Mouse (Mus musculus) hindbrain, embryonic 11.5 days (tissue): ENCODE measurements at regions not wholly inside any gene's neighbourhood (a gene's known extent, or its start where the extent isn't known, plus 50 kb on each side); places are given as distances from the start of the nearest gene placed in this dataset.

Experiments used
- ATAC-seq: fragments of 200-750 bp; cut with Nextera tagmentation; 2 replicates; pipeline ENCODE4 v1.8.0; 2017; ENCODE audit warnings: mild to moderate bottlenecking, moderate TSS enrichment, moderate library complexity; ENCODE audit not compliant: low FRiP score
- DNase-seq: peaks from one replicate; pipeline ENCODE4 v3.0.0-alpha.2; 2015; ENCODE audit warnings: low spot score
- H3K27ac ChIP-seq: fragments of 300-500 bp; sonication (generic); 2 replicates; pipeline ENCODE4 v1.5.1; 2014; ENCODE audit warnings: mild to moderate bottlenecking, low read depth, low read length
- H3K27me3 ChIP-seq: fragments of 300-500 bp; sonication (generic); 2 replicates; pipeline ENCODE4 v1.6.1; 2014; ENCODE audit warnings: mild to moderate bottlenecking, low read length, moderate library complexity, mixed read lengths; ENCODE audit not compliant: control insufficient read depth, insufficient read depth
- H3K36me3 ChIP-seq: fragments of 300-500 bp; sonication (generic); 2 replicates; pipeline ENCODE4 v1.6.1; 2014; ENCODE audit warnings: mild to moderate bottlenecking, low read length, moderate library complexity, mixed read lengths; ENCODE audit not compliant: control insufficient read depth, insufficient read depth
- H3K4me1 ChIP-seq: fragments of 300-500 bp; sonication (generic); replicated peaks from 2 replicates; pipeline ENCODE4 v1.6.1; 2014; ENCODE audit warnings: low read length, mixed read lengths; ENCODE audit not compliant: control insufficient read depth, insufficient read depth
- H3K4me2 ChIP-seq: fragments of 300-500 bp; sonication (generic); replicated peaks from 2 replicates; pipeline ENCODE4 v1.6.1; 2014; ENCODE audit warnings: mild to moderate bottlenecking, low read depth, low read length
- H3K4me3 ChIP-seq: fragments of 300-500 bp; sonication (generic); 2 replicates; pipeline ENCODE4 v1.5.1; 2014; ENCODE audit warnings: low read depth, low read length
- H3K9ac ChIP-seq: fragments of 300-500 bp; sonication (generic); 2 replicates; pipeline ENCODE4 v1.6.1; 2014; ENCODE audit warnings: low read depth, low read length
- H3K9me3 ChIP-seq: fragments of 300-500 bp; sonication (generic); 2 replicates; pipeline ENCODE4 v1.6.1; 2016; ENCODE audit warnings: low read length; ENCODE audit not compliant: control insufficient read depth
- WGBS: fragments of 180-500 bp; shearing (Covaris S2); extraction: QIAGEN DNeasy Blood & Tissue Kit; methylation state at CpG from one replicate; pipeline ENCODE4 v1.1.7; 2014; 5-methylcytosine and 5-hydroxymethylcytosine counted together

GRCm38 (mm10) chr8:82702044-82702443 is 71.9 kb downstream of the Zfp330 start:
- Histone ChIP-seq H3K27ac (no peak overlapping the region), H3K9ac (no peak overlapping the region), H3K27me3 (no peaks in the 10 kb centered on the region), H3K4me3 (no peak overlapping the region), H3K9me3 (no peaks in the 10 kb centered on the region), H3K4me2 (no peak overlapping the region), H3K4me1 (no peaks in the 10 kb centered on the region), H3K36me3 (no peaks in the 10 kb centered on the region)
- WGBS = 63% methylated on average over 1 of the region's 1 CpGs
- ATAC-seq = no peak
- DNase-seq = no peak

DNA sequence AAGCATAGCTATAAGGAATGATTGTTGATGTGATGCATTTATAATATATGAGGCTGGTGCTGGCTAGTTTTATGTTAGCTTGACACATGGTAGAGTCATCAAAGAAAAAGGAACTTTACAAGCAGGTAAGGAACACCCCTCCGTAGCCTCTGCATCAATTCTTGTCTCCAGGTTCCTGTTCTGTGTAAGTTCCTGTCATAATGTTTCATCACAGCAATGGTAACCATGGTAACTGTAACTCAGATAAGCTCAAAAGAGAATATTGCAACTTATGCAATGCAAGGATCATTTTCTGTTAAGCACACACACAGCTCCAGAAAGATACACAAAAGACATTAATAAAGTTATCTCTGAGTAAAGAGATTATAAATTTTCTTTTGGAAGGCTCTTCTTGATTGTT is 73.5 kb downstream of the Zfp330 start:
- Histone ChIP-seq H3K4me1 (no peaks in the 10 kb centered on the region), H3K4me3 (no peak overlapping the region), H3K27me3 (no peaks in the 10 kb centered on the region), H3K36me3 (no peaks in the 10 kb centered on the region), H3K27ac (no peak overlapping the region), H3K9ac (no peak overlapping the region), H3K9me3 (no peaks in the 10 kb centered on the region), H3K4me2 (no peak overlapping the region)
- ATAC-seq (no peak), DNase-seq (no peak)
- WGBS = 77% methylated on average over 1 of the region's 1 CpGs

- H3K9ac ChIP-seq = no peak overlapping the region
- ATAC-seq (no peak), DNase-seq (no peak)
- no peak overlapping the region for H3K4me3 ChIP-seq
- H3K4me2 ChIP-seq = no peak overlapping the region
- no peak overlapping the region for H3K27ac ChIP-seq
- H3K4me1 ChIP-seq = no peaks in the 10 kb centered on the region
- no peaks in the 10 kb centered on the region for H3K27me3 ChIP-seq
- H3K36me3 ChIP-seq = no peaks in the 10 kb centered on the region
- H3K9me3 ChIP-seq = no peaks in the 10 kb centered on the region
- WGBS = 66% methylated on average over 2 of the region's 2 CpGs
Measured at GRCm38 (mm10) chr8:82699221-82699620, 74.7 kb downstream of the Zfp330 start.

DNA sequence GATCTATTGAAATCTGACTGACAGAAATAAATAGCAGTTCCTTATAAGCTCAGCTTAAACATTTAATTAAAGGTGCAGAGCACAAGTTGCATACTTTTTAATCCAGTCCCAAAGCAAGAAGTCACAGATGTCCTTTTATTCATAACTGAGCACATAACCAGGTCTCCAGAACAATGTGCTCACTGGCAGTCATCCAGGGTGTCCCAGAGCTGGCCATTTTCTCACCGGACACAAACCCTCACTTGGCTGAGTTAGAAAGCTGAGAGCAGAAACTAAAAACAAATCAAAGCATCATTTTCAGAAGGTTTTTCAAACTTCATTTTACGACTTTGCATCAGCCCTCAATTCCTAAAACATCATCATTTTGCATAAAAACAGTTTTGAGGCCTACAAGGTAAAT is 75.9 kb downstream of the Zfp330 start:
- H3K9ac ChIP-seq = no peak overlapping the region
- no peak for ATAC-seq

GRCm38 (mm10) chr8:82693086-82693485 is 80.9 kb downstream of the Zfp330 start:
- WGBS = 82% methylated on average over 3 of the region's 3 CpGs
- H3K4me3 ChIP-seq = no peak overlapping the region
- DNase-seq (no peak), ATAC-seq (no peak)
- no peak overlapping the region for H3K4me2 ChIP-seq
- no peaks in the 10 kb centered on the region for H3K27me3 ChIP-seq
- H3K4me1 ChIP-seq = no peaks in the 10 kb centered on the region
- no peaks in the 10 kb centered on the region for H3K9me3 ChIP-seq
- H3K27ac ChIP-seq = no peak overlapping the region
- no peak overlapping the region for H3K9ac ChIP-seq
- H3K36me3 ChIP-seq = no peaks in the 10 kb centered on the region

More for the DNA sequence above, 75.9 kb downstream of the Zfp330 start:
- no peaks in the 10 kb centered on the region for H3K9me3 ChIP-seq
- H3K4me3 ChIP-seq = no peak overlapping the region
- no peaks in the 10 kb centered on the region for H3K27me3 ChIP-seq
- no peaks in the 10 kb centered on the region for H3K36me3 ChIP-seq
- H3K27ac ChIP-seq = no peak overlapping the region
- DNase-seq = no peak
- 88% methylated on average over 2 of the region's 2 CpGs for WGBS
- H3K4me2 ChIP-seq = no peak overlapping the region
- no peaks in the 10 kb centered on the region for H3K4me1 ChIP-seq

GRCm38 (mm10) chr8:82689322-82689721 is 84.6 kb downstream of the Zfp330 start:
- no peak overlapping the region for H3K27ac ChIP-seq
- H3K4me3 ChIP-seq = no peak overlapping the region
- 60% methylated on average over 3 of the region's 3 CpGs for WGBS
- no peaks in the 10 kb centered on the region for H3K4me1 ChIP-seq
- H3K36me3 ChIP-seq = no peaks in the 10 kb centered on the region
- H3K9ac ChIP-seq = no peak overlapping the region
- H3K27me3 ChIP-seq = no peaks in the 10 kb centered on the region
- ATAC-seq (0 out of 2 replicates have a peak, but pooled peaks have one; percentile 53), DNase-seq (peak; percentile 29)
- H3K4me2 ChIP-seq = no peak overlapping the region
- H3K9me3 ChIP-seq = no peaks in the 10 kb centered on the region

DNA sequence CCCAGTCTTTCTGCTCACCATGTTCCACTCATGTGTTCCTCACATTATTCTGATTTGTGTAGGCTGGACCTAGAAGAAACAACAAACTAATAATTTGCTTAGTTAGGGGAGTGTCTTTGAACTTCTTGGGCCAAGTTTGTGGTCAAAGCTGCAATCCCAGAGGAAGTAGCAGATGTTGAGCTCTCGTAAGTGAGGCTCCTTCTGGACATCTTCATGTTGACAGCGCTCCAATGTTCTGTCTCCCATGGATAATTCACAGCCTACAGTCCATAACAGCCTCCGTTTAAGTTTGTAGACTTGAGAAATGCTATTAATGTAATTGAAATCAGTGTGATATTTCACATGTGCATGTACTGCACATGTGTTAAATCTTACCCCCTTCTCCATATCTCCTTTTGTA is 88.0 kb downstream of the Zfp330 start:
- 90% methylated on average over 3 of the region's 3 CpGs for WGBS

GRCm38 (mm10) chr8:82678793-82679192 is 95.2 kb downstream of the Zfp330 start:
- Histone ChIP-seq H3K4me3 (no peak overlapping the region), H3K9ac (no peak overlapping the region), H3K9me3 (no peaks in the 10 kb centered on the region), H3K27ac (no peak overlapping the region), H3K4me1 (no peaks in the 10 kb centered on the region), H3K36me3 (no peaks in the 10 kb centered on the region), H3K27me3 (no peaks in the 10 kb centered on the region), H3K4me2 (no peak overlapping the region)
- DNase-seq = no peak
- 84% methylated on average over 1 of the region's 1 CpGs for WGBS
- ATAC-seq = no peak; the same call in 1 of the 2 replicates

More for the DNA sequence above, 88.0 kb downstream of the Zfp330 start:
- Histone ChIP-seq H3K4me1 (no peaks in the 10 kb centered on the region), H3K27ac (no peak overlapping the region), H3K27me3 (no peaks in the 10 kb centered on the region), H3K4me2 (no peak overlapping the region), H3K9me3 (no peaks in the 10 kb centered on the region), H3K9ac (no peak overlapping the region), H3K36me3 (no peaks in the 10 kb centered on the region), H3K4me3 (no peak overlapping the region)
- ATAC-seq = no peak
- DNase-seq = no peak

- Histone ChIP-seq H3K27ac (no peak overlapping the region), H3K27me3 (no peaks in the 10 kb centered on the region), H3K4me3 (no peak overlapping the region), H3K9me3 (no peaks in the 10 kb centered on the region), H3K4me2 (no peak overlapping the region), H3K9ac (no peak overlapping the region), H3K36me3 (no peaks in the 10 kb centered on the region), H3K4me1 (no peaks in the 10 kb centered on the region)
- DNase-seq = no peak
- ATAC-seq = no peak
- WGBS = 92% methylated on average over 3 of the region's 3 CpGs
Measured at GRCm38 (mm10) chr8:82677781-82678180, 96.2 kb downstream of the Zfp330 start.
